Mouse (Mus musculus) megakaryocyte progenitor cell, adult 5-6 weeks (primary cell): ENCODE measurements around the gene Fmo6. TPM values are rescaled to one million over a fixed set of nuclear protein-coding genes. Genes with fewer than 3 reads are reported as not detected.

Experiments used
- total RNA-seq, 2 experiments: library from RNA; stranded (forward) in 1 of 2; stranded (reverse) in 1 of 2; fragments of 157-497, 149-512 nt in 1 of 2; fragments of 200-1000 nt in 1 of 2; gene quantifications; 2 replicates each; pipeline versions ENCODE4 v1.2.3 to v1.2.4; 2015 to 2017

The Fmo6 gene
- total RNA-seq, 2 experiments from 2014 or later: not detected

Other genes with a start within 250 kb of the Fmo6 start
- gene Prrc2c, start 197.0 kb downstream of the Fmo6 start, total RNA-seq (2015): 221 and 254 TPM in 2 replicates
- gene Prrc2c, start 197.0 kb downstream of the Fmo6 start, total RNA-seq (2017): 97.3 and 159 TPM in 2 replicates
- not detected in 2 replicates for gene Fmo4, start 123.5 kb downstream of the Fmo6 start, total RNA-seq (2015)
- gene Fmo4, start 123.5 kb downstream of the Fmo6 start, total RNA-seq (2017): not detected in 2 replicates
- not detected in 2 replicates for gene Fmo1, start 70.9 kb downstream of the Fmo6 start, total RNA-seq (2015)
- gene Fmo1, start 70.9 kb downstream of the Fmo6 start, total RNA-seq (2017): not detected in 2 replicates
- gene Fmo2, start 38.8 kb downstream of the Fmo6 start, total RNA-seq (2015): not detected in 2 replicates
- gene Fmo2, start 38.8 kb downstream of the Fmo6 start, total RNA-seq (2017): not detected in 2 replicates
- not detected in 2 replicates for gene Fmo3, start 47.0 kb upstream of the Fmo6 start, total RNA-seq (2015)
- not detected in 2 replicates for gene Fmo3, start 47.0 kb upstream of the Fmo6 start, total RNA-seq (2017)
- not detected in 2 replicates for gene Mroh9, start 148.2 kb upstream of the Fmo6 start, total RNA-seq (2015)
- gene Mroh9, start 148.2 kb upstream of the Fmo6 start, total RNA-seq (2017): not detected in 2 replicates